Mouse (Mus musculus) right cerebral cortex, postnatal 25 days (tissue): ENCODE measurements around the gene Hrh3.

Source experiments
- DNase-seq: peaks from one replicate; pipeline ENCODE4 v3.0.0; 2022

Gene Hrh3

DNA sequence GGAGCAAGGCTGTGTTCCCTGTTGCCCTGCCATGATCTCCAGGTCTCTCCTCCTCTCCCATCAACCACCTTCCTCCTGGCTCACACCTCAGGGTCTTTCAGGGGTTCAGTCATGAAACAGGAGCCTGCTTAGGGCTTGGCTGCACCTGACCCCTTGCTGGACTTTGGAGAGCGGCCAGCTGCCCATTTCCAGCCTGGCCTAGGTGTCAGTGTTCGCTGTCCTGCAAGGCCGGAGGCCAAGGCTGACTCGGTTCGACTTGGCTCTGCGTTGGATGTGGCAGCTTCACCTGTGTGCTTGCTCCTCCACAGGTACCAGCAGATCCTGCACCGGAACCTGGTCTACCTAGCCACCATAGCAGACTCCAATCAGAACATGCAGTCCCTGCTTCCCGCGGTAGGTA lies 51.3 kb downstream of the Hrh3 start:
- no peak for DNase-seq

DNA sequence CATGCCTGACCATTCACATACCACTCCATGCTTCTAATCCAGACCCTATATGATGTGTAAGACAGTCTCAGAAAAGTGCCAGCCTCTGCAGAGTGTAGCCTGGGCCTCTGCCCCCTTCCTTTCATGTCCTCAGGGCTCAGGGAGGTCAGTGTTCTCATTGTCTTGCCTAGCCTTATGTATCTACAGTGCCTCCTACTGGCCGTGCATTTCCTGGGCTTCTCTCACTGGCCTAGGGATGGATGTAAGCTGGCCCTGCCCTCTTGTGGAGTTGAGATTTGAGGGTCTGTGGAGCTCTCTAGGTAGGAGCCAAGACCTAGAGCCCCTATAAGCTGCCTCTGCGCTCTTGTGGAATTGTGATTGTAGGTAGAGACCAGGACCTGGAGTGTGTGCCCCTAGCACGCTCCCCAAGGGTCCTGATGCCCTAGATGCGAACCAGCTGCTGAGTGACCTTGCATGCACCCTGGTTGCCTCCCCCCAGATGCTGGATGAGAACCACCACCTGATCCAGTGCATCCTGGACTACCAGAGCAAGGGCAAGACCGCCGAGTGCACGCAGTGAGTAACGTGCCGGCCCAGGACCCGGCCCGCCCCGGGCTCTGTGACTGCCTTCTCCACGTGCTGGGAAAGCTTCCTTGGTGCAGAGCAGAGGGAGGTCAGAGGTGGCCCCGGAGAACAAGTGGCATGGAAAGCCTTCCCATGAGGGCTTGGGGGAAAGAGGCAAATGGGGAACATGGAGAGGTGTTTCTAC lies 52.1 kb downstream of the Hrh3 start:
- no peak for DNase-seq

DNA sequence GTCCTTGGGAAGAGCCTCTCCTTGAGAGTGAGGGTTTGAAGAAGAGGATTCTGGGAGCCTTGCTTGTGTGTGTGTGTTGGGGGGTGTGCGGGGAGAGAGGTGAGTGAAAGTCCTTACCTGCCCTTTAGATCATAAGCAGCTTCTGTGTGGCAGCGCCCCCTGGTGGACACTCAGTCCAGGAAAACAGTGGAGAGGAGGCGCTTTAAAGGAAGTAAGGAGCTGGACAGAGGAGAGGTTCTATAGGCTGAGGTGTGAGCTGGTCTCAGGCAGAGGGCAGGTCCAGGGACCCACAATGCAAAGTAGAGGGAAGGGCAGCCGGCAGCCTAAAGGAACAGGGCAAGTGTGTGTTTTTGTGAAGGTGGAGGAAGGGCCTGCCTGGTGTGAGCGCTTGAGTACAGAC lies 53.3 kb downstream of the Hrh3 start:
- peak; percentile 73 for DNase-seq
